Mouse (Mus musculus) intestine, embryonic 14.5 days (tissue): Measurements from ENCODE around the gene Ctss. TPM values are rescaled to one million over a fixed set of nuclear protein-coding genes. Genes with fewer than 3 reads are reported as not detected.

Experiments
- ATAC-seq: fragments of 200-750 bp; cut with Nextera tagmentation; replicated peaks from 2 replicates; pipeline ENCODE4 v1.8.0; 2017; ENCODE audit warnings: low read depth, moderate number of reproducible peaks, moderate TSS enrichment, moderate library complexity; ENCODE audit not compliant: low FRiP score, low TSS enrichment
- DNase-seq: peaks from one replicate; pipeline ENCODE4 v3.0.0-alpha.2; 2018; ENCODE audit warnings: low spot score
- H3K27ac ChIP-seq: fragments of 300-500 bp; sonication (generic); 2 replicates; pipeline ENCODE4 v1.5.1; 2014; ENCODE audit warnings: low read depth, mild to moderate bottlenecking, control low read depth
- H3K27me3 ChIP-seq: fragments of 300-500 bp; sonication (generic); replicated peaks from 2 replicates; pipeline ENCODE4 v1.6.1; 2014; ENCODE audit warnings: low read length, control low read depth; ENCODE audit not compliant: control insufficient read depth, insufficient read depth
- H3K36me3 ChIP-seq: fragments of 300-500 bp; sonication (generic); 2 replicates; pipeline ENCODE4 v1.6.1; 2014; ENCODE audit warnings: low read length, control low read depth; ENCODE audit not compliant: control insufficient read depth, insufficient read depth
- H3K4me1 ChIP-seq: fragments of 300-500 bp; sonication (generic); replicated peaks from 2 replicates; pipeline ENCODE4 v1.6.1; 2014; ENCODE audit warnings: low read length, control low read depth, mixed read lengths; ENCODE audit not compliant: control insufficient read depth, insufficient read depth
- H3K4me2 ChIP-seq: fragments of 300-500 bp; sonication (generic); 2 replicates; pipeline ENCODE4 v1.6.1; 2014; ENCODE audit warnings: low read length
- H3K4me3 ChIP-seq: fragments of 300-500 bp; sonication (generic); 2 replicates; pipeline ENCODE4 v1.5.1; 2014; ENCODE audit warnings: low read depth, low read length, control low read depth, mixed read lengths
- H3K9ac ChIP-seq: fragments of 300-500 bp; sonication (generic); 2 replicates; pipeline ENCODE4 v1.6.1; 2014; ENCODE audit warnings: mild to moderate bottlenecking, low read length
- H3K9me3 ChIP-seq: fragments of 300-500 bp; sonication (generic); 2 replicates; pipeline ENCODE4 v1.6.1; 2016; ENCODE audit warnings: low read length, control low read depth; ENCODE audit not compliant: control insufficient read depth
- WGBS: fragments of 180-500 bp; shearing (Covaris S2); extraction: QIAGEN DNeasy Blood & Tissue Kit; methylation state at CpG from one replicate; pipeline ENCODE4 v1.1.7; 2014; 5-methylcytosine and 5-hydroxymethylcytosine counted together
- polyA plus RNA-seq: library from polyadenylated mRNA; unstranded; fragments of >200 nt; fragmentation: Nextera tagmentation; extraction: Ambion mirVana; gene quantifications from 2 replicates; pipeline ENCODE4 v1.2.1, GENCODE M21; 2014

Gene Ctss
- polyA plus RNA-seq, 1 experiment from 2014 or later, result 26.6 TPM

DNA sequence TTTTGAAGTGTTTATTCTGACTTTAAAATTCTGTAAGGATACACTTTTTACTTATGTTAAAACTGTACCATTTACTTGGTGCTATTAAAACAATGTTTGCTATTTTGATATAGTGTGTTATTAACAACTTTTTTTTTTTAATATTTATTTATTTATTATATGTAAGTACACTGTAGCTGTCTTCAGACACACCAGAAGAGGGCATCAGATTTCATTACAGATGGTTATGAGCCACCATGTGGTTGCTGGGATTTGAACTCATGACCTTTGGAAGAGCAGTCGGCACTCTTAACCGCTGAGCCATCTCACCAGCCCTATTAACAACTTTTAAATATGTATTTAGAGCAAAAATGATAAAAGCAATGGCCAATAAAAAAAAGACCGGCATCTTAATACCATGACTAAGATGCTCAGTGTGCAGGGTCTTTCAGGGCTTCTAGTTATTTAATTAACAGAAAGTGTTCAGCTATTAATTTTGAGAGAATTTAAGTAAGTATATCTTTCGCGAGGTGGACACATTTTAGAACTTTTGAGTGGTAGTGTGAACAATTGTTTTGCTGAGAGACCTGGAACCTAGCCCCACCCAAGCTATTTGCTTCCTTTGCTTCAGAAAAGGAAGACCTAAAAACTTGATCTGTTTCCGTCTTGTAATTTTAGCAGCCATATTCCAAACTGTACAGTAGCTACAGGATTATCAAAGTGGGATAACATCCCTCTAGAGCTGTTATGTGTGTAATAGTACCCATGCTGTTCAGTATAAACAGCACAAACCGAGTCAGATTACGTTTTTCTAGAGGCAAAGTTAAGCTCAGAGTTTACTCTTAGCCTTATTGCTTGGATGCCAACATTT is 61.4 kb downstream of the Ctss start:
- Histone ChIP-seq H3K9me3 (no peaks in the 10 kb centered on the region), H3K9ac (peak overlapping the region; percentile 0; the same call in 1 of the 2 replicates), H3K36me3 (peaks cover 15% of the 10 kb centered on the region), H3K4me2 (peak overlapping the region; percentile 78), H3K4me3 (peak overlapping the region; percentile 96), H3K4me1 (no peaks in the 10 kb centered on the region), H3K27ac (0 out of 2 replicates have a peak overlapping the region, but pooled peaks have one; percentile 27), H3K27me3 (no peaks in the 10 kb centered on the region)
- 47% methylated on average over 8 of the region's 8 CpGs for WGBS
- ATAC-seq, result 0 out of 2 replicates have a peak, but pooled peaks have one; percentile 4
- DNase-seq, result no peak

DNA sequence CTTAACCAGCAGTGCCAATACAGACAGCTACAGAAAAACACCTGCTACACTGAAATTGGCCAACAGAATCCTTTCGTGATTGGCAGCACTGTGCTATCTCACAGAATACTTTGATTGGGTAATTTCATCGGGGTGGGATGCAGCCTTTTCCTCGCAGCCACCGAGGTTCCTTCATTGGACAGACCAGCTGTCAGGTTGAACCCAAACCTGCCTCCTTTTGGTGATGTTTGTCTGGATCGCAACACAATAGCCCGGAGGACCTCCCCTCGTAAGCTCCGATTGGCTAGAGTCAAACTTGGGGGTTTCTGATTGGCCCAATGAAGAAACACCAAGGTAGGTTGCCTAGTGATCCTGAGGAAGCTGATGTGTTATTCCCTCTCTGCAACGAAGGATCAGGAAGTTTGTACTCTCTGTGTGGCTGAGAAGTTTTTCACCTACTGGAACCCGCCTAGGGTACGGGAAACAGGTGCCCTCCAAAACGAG is 62.1 kb downstream of the Ctss start, which contains the start of gene Golph3l:
Gene Golph3l (plus strand): TSS at position 331 of the 483 bp plus-strand sequence.
- H3K4me2 ChIP-seq, result peak within 1 kb of the TSS; percentile 78
- peak within 1 kb of the TSS; percentile 76; the same call in 1 of the 2 replicates for H3K27ac ChIP-seq
- under 1% methylated on average over 12 of the region's 12 CpGs for WGBS
- peak; percentile 100 for ATAC-seq
- peak within 1 kb of the TSS; percentile 96 for H3K4me3 ChIP-seq
- peak; percentile 91 for DNase-seq
- H3K9me3 ChIP-seq, result no peaks in the 10 kb centered on the region
- no peaks in the 10 kb centered on the region for H3K27me3 ChIP-seq
- peak within 1 kb of the TSS; percentile 60 for H3K9ac ChIP-seq
- no peaks in the 10 kb centered on the region for H3K4me1 ChIP-seq
- peaks cover 20% of the 10 kb centered on the region for H3K36me3 ChIP-seq

DNA sequence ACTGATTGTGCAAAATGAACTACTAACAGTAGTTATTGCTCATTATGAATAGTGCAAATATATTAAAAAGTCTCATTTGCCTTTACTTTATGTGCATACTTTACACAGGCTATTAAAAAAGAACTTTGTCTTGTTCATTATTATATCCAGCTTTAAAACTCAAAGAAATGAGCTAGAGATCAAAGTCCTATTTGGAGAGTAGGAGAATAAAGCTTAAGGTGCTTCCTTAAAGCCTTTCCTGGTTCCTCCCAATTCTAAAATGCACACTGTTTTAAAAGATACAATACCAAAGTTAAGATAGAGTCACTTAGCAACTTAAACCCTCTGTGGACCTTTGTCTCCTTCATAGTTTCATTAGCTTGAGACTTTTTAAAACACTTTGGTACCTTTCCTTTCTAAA is 72.1 kb downstream of the Ctss start:
- Histone ChIP-seq H3K27me3 (no peaks in the 10 kb centered on the region), H3K27ac (peak overlapping the region; percentile 33; the same call in 1 of the 2 replicates), H3K4me2 (no peak overlapping the region), H3K9me3 (no peaks in the 10 kb centered on the region), H3K36me3 (peaks cover 21% of the 10 kb centered on the region), H3K9ac (no peak overlapping the region), H3K4me1 (no peaks in the 10 kb centered on the region), H3K4me3 (no peak overlapping the region)
- DNase-seq, result no peak
- no peak for ATAC-seq

DNA sequence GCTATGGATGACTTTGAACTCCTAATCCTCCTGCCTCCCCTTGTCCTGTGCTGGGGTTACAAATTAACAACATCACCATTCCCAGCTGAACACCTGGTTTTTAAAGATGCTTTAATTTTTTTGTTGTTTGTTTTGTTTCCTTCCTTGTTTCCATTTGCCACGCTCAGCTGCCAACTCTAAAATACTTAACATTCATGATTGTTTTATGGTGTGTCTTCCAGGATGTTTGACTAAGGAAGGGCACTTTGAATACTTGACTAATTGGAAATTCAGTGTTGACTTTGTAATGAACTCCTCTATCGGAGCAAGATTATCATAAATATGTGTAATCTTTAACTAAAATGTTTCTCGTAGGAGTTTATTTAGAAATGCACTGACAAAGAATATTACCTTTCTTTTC is 74.7 kb downstream of the Ctss start:
- Histone ChIP-seq H3K4me3 (no peak overlapping the region), H3K4me1 (no peaks in the 10 kb centered on the region), H3K4me2 (no peak overlapping the region), H3K27me3 (no peaks in the 10 kb centered on the region), H3K9me3 (no peaks in the 10 kb centered on the region), H3K9ac (no peak overlapping the region), H3K27ac (0 out of 2 replicates have a peak overlapping the region, but pooled peaks have one; percentile 5), H3K36me3 (peaks cover 9% of the 10 kb centered on the region; the same call in 1 of the 2 replicates)
- ATAC-seq (no peak), DNase-seq (no peak)
- WGBS, result 76% methylated on average over 3 of the region's 3 CpGs

Other genes starting within 250 kb of the Ctss start
- 38.5 and 39.8 TPM in 2 replicates for gene Mindy1, start 245.4 kb upstream of the Ctss start, polyA plus RNA-seq
- gene Prune1, start 244.7 kb upstream of the Ctss start, polyA plus RNA-seq, result 16.5 and 20.6 TPM in 2 replicates
- gene Anxa9, start 219.6 kb upstream of the Ctss start, polyA plus RNA-seq, result 1.5 and 1.6 TPM in 2 replicates
- gene Cers2, start 212.0 kb upstream of the Ctss start, polyA plus RNA-seq, result 130 and 143 TPM in 2 replicates
- gene Setdb1, start 169.6 kb upstream of the Ctss start, polyA plus RNA-seq, result 45.2 and 51.3 TPM in 2 replicates
- gene 4930558C23Rik, start 123.9 kb upstream of the Ctss start, polyA plus RNA-seq, result not detected in 2 replicates
- 31.0 and 37.1 TPM in 2 replicates for gene Arnt, start 92.4 kb upstream of the Ctss start, polyA plus RNA-seq
- gene Ctsk, start 27.5 kb upstream of the Ctss start, polyA plus RNA-seq, result 8.1 and 9.3 TPM in 2 replicates
- 0.12 TPM in 1 of 2 replicates, not detected in the other for gene Hormad1, start 32.9 kb downstream of the Ctss start, polyA plus RNA-seq
- gene Golph3l, start 62.1 kb downstream of the Ctss start, polyA plus RNA-seq, result 38.5 and 38.7 TPM in 2 replicates
- 71.8 and 75.6 TPM in 2 replicates for gene Ensa, start 98.2 kb downstream of the Ctss start, polyA plus RNA-seq
- gene Mcl1, start 132.0 kb downstream of the Ctss start, polyA plus RNA-seq, result 49.8 and 57.5 TPM in 2 replicates
- 1.2 and 2.6 TPM in 2 replicates for gene Adamtsl4, start 161.1 kb downstream of the Ctss start, polyA plus RNA-seq
- 23.2 and 26.3 TPM in 2 replicates for gene Ecm1, start 212.8 kb downstream of the Ctss start, polyA plus RNA-seq
- gene Tars2, start 233.4 kb downstream of the Ctss start, polyA plus RNA-seq, result 55.4 and 55.8 TPM in 2 replicates